Mouse (Mus musculus) urinary bladder, postnatal 36 days (tissue): ENCODE data around the gene Ambra1.
A peak's percentile ranks its signal among the peaks of the same experiment; 100 is the strongest.

Experiments used
- DNase-seq, 2 experiments: peaks; one replicate each; pipeline ENCODE4 v3.0.0; 2022; ENCODE audit warnings: low spot score in 2 of 2, mixed read lengths in 1 of 2

Gene Ambra1

GRCm38 (mm10) chr2:91934826-91935525 is 205.0 kb downstream of the Ambra1 start:
- no peak for DNase-seq

- DNase-seq, result no peak
Observed at GRCm38 (mm10) chr2:91936154-91936553, 206.2 kb downstream of the Ambra1 start.

DNA sequence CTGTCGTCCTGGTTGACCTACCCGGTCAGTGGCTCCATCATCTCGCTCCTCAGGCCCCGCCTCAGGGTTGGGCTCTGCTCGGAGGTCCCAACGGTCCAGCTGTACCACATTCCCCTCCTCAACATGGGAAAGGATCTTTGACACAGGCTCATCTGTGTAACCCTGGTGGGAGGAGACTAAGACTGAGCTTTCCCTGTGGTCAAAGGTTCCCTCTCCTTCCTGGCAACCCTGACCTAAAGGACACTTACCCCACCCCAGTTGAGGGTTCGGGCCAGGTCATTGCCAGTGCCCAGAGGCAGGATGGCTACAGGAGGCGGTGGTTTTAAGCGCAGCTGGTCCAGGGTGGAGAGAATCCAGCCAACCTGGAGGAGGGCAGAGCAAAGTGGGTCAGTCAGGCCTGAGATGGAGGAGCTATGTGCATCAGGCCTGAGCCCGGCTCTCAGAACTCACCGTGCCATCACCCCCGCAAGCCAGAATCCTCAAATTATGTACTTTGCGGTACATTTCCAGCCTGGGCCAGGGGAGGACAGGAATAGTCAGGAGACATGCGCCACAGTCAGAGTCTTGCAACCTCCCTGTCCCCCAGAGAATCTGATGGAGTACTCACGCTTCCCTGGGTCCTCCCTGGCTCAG is 209.5 kb downstream of the Ambra1 start:
- DNase-seq, result no peak

GRCm38 (mm10) chr2:91942356-91942755 is 212.4 kb downstream of the Ambra1 start:
- no peak for DNase-seq

GRCm38 (mm10) chr2:91944170-91944950 is 214.4 kb downstream of the Ambra1 start:
- peak in 1 of 2 experiments; percentile 73 for DNase-seq

DNA sequence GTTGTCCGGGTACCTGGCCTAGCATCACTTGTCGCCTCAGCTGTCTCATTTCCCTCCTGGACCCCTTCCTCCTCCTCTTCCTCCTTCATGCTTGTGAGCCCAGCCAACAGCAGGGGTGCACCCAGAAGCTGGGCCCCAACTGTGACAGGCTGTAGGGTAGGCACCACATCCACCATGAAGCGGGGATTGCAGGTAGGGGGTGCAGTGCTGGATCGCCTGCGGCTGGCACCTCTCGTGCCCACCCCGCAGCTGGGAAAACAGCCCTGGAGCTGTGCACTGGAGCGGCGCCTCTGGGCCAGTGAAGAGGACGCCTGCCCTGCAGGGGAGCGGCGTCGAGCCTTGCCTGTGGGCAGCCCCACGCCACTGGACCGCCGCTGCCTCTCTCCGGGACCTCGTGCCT is 215.5 kb downstream of the Ambra1 start, which contains the start of gene Gm9821:
TSS of gene Gm9821 (plus strand) at position 221 of the 400 bp plus-strand sequence.
- DNase-seq, result no peak

- no peak for DNase-seq
Observed at GRCm38 (mm10) chr2:91946836-91947235, 216.9 kb downstream of the Ambra1 start.

- DNase-seq, result peak in 1 of 2 experiments; percentile 50
Observed at GRCm38 (mm10) chr2:91947397-91948150, 217.6 kb downstream of the Ambra1 start.

- DNase-seq, result no peak
Observed at GRCm38 (mm10) chr2:91948151-91948509, 218.2 kb downstream of the Ambra1 start.

- DNase-seq, result no peak
Observed at GRCm38 (mm10) chr2:91948792-91949241, 218.9 kb downstream of the Ambra1 start.

- no peak for DNase-seq
Observed at GRCm38 (mm10) chr2:91949411-91950274, 219.7 kb downstream of the Ambra1 start.

GRCm38 (mm10) chr2:91950275-91951085 is 220.5 kb downstream of the Ambra1 start:
- DNase-seq, result no peak

- peak in 1 of 2 experiments; percentile 57 for DNase-seq
Observed at GRCm38 (mm10) chr2:91953825-91954224, 223.9 kb downstream of the Ambra1 start.

DNA sequence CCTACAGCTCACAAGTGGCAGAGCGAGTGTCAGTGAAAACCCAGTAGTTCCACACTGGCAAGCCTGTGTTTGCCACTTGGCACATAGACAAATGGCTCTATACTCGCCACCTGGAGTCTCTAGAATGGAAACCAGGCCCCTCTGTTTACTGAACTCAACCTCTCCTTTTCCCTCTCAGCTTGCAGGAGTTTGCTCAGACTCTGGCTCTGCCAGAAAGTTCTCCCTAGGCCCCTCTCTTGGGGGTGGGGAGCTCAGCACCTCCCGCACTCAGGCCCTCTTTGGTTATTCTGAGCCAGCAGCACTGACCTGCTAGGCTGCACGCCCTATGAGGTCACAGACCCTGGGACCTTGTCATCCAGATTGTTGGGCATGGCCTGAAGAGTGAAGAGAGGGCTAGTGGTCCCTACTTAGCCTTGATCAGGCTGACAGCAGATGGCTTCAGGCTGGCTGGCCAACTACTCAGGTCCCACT is 225.2 kb downstream of the Ambra1 start:
- no peak for DNase-seq

DNA sequence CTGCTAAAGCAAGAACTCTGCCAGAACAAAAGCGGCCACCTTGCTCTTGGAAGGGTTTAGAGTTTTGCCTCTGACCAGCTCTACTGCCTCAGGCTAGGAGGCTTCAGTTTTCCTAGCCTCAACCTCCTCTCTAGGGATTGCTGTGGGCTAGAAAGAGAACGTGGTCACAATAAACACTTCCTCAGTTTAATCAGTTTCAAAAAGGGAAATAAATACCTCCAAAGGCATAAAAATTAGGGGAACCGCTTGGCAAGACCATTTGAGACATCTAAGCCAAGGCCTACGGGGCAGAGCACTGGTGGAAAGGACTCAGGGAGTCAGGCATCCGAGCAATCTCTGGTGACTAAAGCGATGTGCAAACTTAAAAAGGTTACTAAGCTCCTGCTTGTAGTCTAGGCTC is 225.9 kb downstream of the Ambra1 start:
- DNase-seq, result no peak

- no peak for DNase-seq
Observed at GRCm38 (mm10) chr2:91957096-91957495, 227.2 kb downstream of the Ambra1 start.

DNA sequence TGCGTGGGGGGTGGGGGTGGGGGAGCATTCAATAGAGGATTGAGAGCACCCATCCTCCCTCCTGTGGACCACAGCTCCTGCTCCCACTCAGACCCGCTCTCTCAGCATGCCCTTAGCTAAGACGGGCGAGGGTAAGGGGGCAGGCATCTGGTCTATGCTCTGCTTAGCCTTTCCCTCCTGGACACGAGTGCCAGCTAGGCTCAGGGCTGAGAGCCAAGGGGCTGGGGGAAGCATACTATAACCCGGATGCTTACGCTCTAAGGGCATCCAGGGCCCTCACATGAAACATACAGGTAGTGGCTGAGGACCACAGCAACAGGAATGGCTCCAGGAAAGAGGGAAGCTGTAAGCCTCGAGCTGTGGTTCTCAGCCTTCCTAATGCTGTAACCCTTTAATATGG is 228.1 kb downstream of the Ambra1 start:
- DNase-seq, result no peak

GRCm38 (mm10) chr2:91958701-91959457 is 228.9 kb downstream of the Ambra1 start:
- no peak for DNase-seq
